8 mouse cellular contexts compared by ENCODE assay signal in the genomic region with DNA sequence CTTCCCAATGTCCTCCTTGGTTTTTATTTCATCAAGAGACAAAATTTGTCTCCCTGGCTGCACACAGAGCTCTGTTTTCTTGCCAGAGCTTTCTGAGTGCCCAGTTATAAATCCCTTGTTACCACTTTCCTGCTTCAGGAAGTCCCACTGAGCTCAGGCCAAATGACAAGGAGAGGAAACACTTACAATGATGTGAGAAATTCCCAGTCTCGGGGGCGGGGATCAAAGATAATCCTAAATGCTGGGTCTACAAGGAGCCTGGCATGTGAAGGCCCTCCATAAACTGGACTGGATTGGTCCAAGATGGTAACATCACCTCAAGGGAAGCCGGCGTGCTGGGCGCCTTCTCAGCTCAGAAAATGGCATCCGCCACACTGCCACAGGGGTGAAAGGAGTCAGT. TPM values are rescaled to one million over a fixed set of nuclear protein-coding genes. Genes with fewer than 3 reads are reported as not detected.
A peak's percentile ranks its signal among the peaks of the same experiment; 100 is the strongest.
DNase-seq lines count a peak whose midpoint lies in the region; ATAC-seq lines count a peak whose summit lies in the region.

No protein-coding gene starts in this region.

- H3K4me3 ChIP-seq in heart, embryonic 15.5 days = no peak overlapping the region
- no peak overlapping the region for H3K4me3 ChIP-seq in neural tube, embryonic 13.5 days

- no peaks in the 10 kb centered on the region for H3K36me3 ChIP-seq in heart, embryonic 15.5 days
- H3K36me3 ChIP-seq in neural tube, embryonic 13.5 days = no peaks in the 10 kb centered on the region

- H3K4me2 ChIP-seq in heart, embryonic 15.5 days = peak overlapping the region; percentile 34
- H3K4me2 ChIP-seq in neural tube, embryonic 13.5 days = 0 out of 2 replicates have a peak overlapping the region, but pooled peaks have one; percentile 7

- H3K27me3 ChIP-seq in heart, embryonic 15.5 days = no peaks in the 10 kb centered on the region
- H3K27me3 ChIP-seq in neural tube, embryonic 13.5 days = no peaks in the 10 kb centered on the region

- no peak overlapping the region for H3K9ac ChIP-seq in heart, embryonic 15.5 days
- peak overlapping the region; percentile 17; the same call in 1 of the 2 replicates for H3K9ac ChIP-seq in neural tube, embryonic 13.5 days

- intact Hi-C loops in gastrocnemius, postnatal 36 days (cut with DNase I) = no loop called here

- H3K27ac ChIP-seq in heart, embryonic 15.5 days = peak overlapping the region; percentile 83
- peak overlapping the region; percentile 83 for H3K27ac ChIP-seq in neural tube, embryonic 13.5 days (replicated peaks)

- no peaks in the 10 kb centered on the region for H3K9me3 ChIP-seq in heart, embryonic 15.5 days (replicated peaks)
- no peaks in the 10 kb centered on the region for H3K9me3 ChIP-seq in neural tube, embryonic 13.5 days

- ATAC-seq in heart, embryonic 15.5 days (replicated peaks; ENCODE audit: insufficient number of reproducible peaks, insufficient read depth, low FRiP score, low read depth) = no peak
- no peak for ATAC-seq in neural tube, embryonic 13.5 days (ENCODE audit: low read depth)

- DNase-seq in gastrocnemius, adult 8-10 months (ENCODE audit: low spot score in 2 of 2) = peak; percentile 22 to 35
- no peak for DNase-seq in gastrocnemius, postnatal 36 days
- DNase-seq in kidney, postnatal 25 days = peak; percentile 59 to 68
- DNase-seq in right cerebral cortex, postnatal 25 days = no peak
- DNase-seq in left cerebral cortex, adult 11 months (ENCODE audit: low spot score) = no peak
- DNase-seq in ovary, postnatal 14 days (ENCODE audit: low spot score) = no peak

- H3K4me1 ChIP-seq in heart, embryonic 15.5 days (replicated peaks) = peaks cover 39% of the 10 kb centered on the region
- peaks cover 92% of the 10 kb centered on the region for H3K4me1 ChIP-seq in neural tube, embryonic 13.5 days (replicated peaks)

- 56% methylated on average over 6 of the region's 6 CpGs for WGBS in heart, embryonic 15.5 days
- 69% methylated on average over 6 of the region's 6 CpGs for WGBS in neural tube, embryonic 13.5 days

RNA-seq across cellular contexts. Expression of gene Glod4, which starts 49.3 kb away (rescaled TPM):
- 10 to 100 TPM; 22.0 to 24.5 (median 22.7) TPM for total RNA-seq in gastrocnemius, adult 8-10 months (2022)
- 10 to 100 TPM; 16.6 to 17.2 TPM for total RNA-seq in gastrocnemius, postnatal 36 days (2021)
- polyA plus RNA-seq in heart, embryonic 15.5 days (2015; fragmentation: Nextera tagmentation; extraction: Ambion mirVana) = 111 and 116 TPM in 2 replicates
- polyA plus RNA-seq in neural tube, embryonic 13.5 days (2015; fragmentation: Nextera tagmentation; extraction: Ambion mirVana) = 108 and 112 TPM in 2 replicates

RNA-seq across cellular contexts. Expression of gene Mrm3, which starts 49.3 kb away (rescaled TPM):
- total RNA-seq in gastrocnemius, adult 8-10 months (2022) = 10 to 100 TPM; 12.8 to 14.7 (median 13.1) TPM
- total RNA-seq in gastrocnemius, postnatal 36 days (2021) = 10 to 100 TPM; 11.0 to 13.9 TPM
- 22.7 and 24.8 TPM in 2 replicates for polyA plus RNA-seq in heart, embryonic 15.5 days (2015; fragmentation: Nextera tagmentation; extraction: Ambion mirVana)
- polyA plus RNA-seq in neural tube, embryonic 13.5 days (2015; fragmentation: Nextera tagmentation; extraction: Ambion mirVana) = 19.7 and 20.8 TPM in 2 replicates

Comparison
In these comparisons a context has a peak if more than half of its experiments do, and no peak if none do; other contexts are left out.
1. DNase-seq: peak in gastrocnemius, adult 8-10 months (2 of 2) and kidney, postnatal 25 days (2 of 2); none in gastrocnemius, postnatal 36 days (0 of 2), right cerebral cortex, postnatal 25 days (single experiment), left cerebral cortex, adult 11 months (single experiment) and ovary, postnatal 14 days (single experiment).